Mouse (Mus musculus): ENCODE measurements around the gene Polr2l. TPM values are rescaled to one million over a fixed set of nuclear protein-coding genes. Genes with fewer than 3 reads are reported as not detected.
"Not testable (repeated sequence)": the region's sequence is repeated elsewhere in the genome, so short reads cannot be mapped to it uniquely, and the experiment has no call there.

Gene Polr2l
- total RNA-seq, 4 experiments from 2014 or later = 75.5 to 93.4 (median 84.3) TPM

DNA sequence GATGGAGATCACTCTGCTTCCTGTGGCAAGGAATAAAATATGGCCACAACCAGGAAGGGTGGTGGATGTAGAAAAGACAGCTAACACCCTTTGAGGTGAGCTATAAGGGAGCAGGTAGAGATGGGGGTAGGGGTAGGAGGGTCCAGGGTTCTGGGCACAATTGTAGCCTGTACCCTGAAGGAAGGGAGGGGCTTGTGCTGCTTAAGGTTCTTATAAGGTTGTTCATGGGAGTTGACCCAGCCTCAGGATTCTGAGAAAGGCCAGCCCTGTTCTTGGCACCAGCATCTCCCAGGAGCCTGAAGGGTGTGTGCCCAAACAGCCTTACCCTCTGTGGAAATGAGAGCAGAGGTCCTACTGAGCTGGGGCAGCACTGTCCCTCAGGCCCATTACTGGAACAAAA is 23.0 kb downstream of the Polr2l start:
- DNase-seq (ENCODE audit: low spot score) = no peak

DNA sequence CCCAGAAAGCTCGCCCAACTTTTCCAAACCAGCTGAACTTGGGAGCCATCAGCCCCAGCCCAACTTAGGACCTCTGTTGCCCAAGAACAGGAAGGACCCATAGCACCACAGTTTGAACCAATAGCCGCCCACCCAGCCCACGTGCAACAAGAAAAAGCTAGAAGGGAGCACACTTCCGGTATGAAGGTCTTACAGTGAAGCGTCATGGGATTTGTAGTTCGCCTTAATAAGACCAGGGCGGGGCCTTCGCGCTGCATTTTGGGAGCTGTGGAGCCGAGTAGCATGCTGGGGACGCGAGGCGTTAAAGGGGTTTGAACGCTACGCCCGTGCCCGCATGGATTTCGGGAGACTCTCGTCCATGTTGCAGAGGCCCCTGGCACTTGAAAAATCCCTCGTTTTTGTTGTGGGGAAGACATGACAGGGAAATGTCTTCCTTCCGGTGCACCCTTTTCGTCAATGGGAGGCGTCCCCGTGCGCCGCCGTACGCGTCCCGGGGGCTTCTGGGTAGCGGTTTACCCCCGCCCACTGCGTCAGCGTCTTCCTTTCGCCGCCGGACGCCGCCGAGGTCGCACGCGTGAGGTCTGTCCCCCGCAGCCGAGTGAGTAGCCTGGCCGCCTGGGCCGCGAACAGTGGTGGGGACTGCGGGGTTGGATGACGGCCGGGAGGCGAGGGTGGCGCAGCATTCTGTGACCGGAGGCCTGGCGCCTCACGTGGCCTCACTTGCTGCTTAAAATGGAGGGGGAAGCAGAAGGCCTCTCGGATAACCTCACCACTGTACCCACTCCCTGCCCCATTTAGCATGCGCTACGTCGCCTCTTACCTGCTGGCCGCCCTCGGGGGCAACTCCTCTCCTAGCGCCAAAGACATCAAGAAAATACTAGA is 27.6 kb downstream of the Polr2l start, which contains the start of gene Rplp2:
TSS of gene Rplp2 (plus strand) at position 261 of the 882 bp plus-strand sequence.
- DNase-seq (ENCODE audit: low spot score) = peak; percentile 95

GRCm38 (mm10) chr7:141446374-141446773 is 28.6 kb downstream of the Polr2l start:
- not testable (repeated sequence) for DNase-seq (ENCODE audit: low spot score)

DNA sequence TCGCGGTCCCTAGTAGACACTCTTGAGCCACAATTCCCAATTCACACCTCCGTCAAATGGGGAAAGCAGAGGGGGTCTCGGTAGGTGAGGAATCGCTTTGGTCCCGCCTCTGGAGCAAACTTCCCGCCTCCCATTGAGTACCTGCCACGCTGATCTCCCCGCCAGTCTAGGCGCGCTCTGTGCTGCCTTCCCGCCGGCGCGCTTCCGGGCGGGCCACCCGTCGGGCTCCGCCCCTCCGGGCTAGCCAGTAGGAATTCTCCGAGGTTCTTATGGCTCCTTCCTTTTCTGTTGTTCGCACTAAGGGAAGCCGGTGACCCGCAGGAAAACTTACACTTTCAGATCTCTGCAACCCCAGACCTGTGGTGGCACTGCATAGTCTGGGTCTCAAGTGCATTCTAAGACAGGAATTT is 31.1 kb downstream of the Polr2l start, which contains the start of gene Pidd1:
TSS of gene Pidd1 (minus strand) at position 198 of the 410 bp plus-strand sequence.
- DNase-seq (ENCODE audit: low spot score) = no peak

GRCm38 (mm10) chr7:141443081-141443821 is 31.7 kb downstream of the Polr2l start:
- no peak for DNase-seq (ENCODE audit: low spot score)

- DNase-seq (ENCODE audit: low spot score) = no peak
Observed at GRCm38 (mm10) chr7:141442199-141442598, 32.7 kb downstream of the Polr2l start.

DNA sequence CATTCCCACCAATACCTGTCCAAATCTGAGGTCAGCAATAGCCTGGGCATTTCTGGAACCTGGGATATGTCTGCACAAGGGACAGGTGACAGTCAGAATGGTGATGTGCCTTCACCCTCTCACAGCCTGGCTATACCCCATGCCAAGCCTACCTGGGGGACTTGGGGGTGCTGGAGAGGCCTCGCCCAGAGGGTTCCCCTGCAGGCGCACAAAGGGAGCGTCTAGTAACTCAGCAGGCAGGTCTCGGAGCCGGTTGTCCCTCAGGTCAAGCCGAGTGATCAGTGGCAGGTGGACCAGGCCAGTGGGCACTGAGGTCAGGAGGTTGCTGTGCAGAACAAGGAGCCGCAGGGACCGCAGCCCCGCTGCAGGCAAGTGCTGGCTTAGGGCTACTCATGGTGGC is 33.5 kb downstream of the Polr2l start:
- no peak for DNase-seq (ENCODE audit: low spot score)

- DNase-seq (ENCODE audit: low spot score) = no peak
Observed at GRCm38 (mm10) chr7:141440613-141441012, 34.3 kb downstream of the Polr2l start.

DNA sequence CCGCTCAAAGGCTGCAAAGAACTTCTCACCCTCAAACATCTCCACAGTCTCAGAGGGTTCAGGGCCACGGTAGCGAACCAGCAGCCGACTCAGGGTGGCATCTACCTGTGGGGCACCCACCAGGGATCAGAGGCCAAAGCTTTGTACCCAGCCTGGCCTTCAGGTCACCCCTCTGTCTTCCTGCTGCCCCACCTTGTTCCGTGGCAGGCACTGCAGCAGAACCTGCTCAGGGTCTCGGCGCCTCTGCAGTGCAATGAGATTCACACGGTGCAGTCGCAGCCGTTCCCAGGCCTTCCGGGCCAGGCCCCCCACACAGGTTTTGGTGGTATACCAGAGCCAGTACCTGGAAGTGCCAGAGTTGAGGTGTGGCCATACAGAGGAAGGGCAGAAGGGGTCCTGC is 35.1 kb downstream of the Polr2l start:
- DNase-seq (ENCODE audit: low spot score) = no peak

DNA sequence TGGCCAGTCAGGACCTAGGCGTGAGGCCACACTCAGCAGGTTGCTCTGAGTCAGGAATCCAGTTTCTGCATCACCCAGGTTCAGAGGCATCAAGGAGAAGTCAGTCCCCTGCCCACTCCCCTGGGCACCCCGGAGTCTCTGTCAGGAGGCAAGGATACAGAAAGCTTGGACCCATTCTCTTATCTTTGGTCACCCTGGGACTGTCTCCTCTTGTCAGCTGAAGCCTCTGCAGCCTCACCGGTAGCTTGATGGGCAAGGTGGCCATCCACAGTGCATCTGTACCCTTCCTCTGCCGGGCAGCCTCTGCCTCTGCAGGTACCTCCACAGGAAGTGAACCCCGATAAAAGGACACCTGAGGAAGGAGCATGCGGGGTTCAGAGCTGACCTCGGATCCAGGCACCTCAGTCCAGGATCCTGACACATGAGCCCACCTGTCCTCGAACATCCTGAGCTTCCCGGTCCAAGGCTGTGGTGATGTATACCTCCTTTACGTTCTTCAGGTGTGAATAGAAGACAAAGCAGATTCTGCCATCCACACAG is 35.7 kb downstream of the Polr2l start:
- DNase-seq (ENCODE audit: low spot score) = no peak

GRCm38 (mm10) chr7:141438201-141438968 is 36.5 kb downstream of the Polr2l start:
- no peak for DNase-seq (ENCODE audit: low spot score)

DNA sequence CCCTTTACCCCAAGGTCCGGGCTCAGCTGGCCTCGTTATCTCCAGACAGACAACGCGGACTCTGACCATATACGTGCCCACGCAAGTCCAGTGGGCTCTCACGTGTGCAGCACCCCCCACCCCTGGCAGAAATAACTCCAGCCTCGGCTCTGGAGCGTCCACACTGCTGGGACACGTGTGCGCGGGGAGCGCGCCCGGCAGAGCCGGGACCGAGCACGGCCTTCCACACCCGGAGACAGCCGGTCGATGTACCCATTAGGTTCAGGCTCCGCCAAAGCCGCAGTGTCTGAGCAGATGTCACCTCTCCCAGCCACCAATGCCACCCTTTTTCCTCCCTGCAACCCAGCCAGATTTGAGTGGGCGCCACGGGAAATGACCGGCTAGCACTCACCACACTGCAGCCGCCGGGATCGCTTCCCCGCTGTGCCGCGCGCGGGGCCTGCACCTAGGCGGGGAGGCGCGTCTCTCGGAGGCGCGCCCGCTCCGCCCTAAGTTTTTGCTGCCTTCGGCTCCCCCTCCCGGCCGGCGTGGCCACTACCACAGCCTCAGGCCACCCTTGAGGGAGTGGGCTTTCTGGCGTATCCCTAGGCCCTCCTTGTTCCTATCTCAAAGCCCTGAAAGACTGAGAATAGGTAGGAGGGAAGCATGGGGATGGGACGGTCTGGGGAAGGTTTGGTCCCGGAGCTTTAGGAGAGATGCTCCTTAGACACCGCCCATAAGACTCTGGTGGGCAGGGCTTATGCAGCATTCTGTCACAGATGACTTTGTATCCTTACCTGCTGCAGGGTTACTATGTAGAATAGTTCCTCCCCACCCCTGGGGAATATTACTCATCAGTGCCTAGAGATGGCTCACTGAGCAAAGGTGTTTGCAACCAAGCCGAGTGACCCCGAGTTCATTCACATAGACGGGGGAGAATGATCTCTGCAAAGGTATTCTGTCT is 37.5 kb downstream of the Polr2l start, which contains the start of gene Slc25a22:
TSS of gene Slc25a22 (minus strand) at position 715 of the 943 bp plus-strand sequence.
- DNase-seq (ENCODE audit: low spot score) = peak; percentile 74

DNA sequence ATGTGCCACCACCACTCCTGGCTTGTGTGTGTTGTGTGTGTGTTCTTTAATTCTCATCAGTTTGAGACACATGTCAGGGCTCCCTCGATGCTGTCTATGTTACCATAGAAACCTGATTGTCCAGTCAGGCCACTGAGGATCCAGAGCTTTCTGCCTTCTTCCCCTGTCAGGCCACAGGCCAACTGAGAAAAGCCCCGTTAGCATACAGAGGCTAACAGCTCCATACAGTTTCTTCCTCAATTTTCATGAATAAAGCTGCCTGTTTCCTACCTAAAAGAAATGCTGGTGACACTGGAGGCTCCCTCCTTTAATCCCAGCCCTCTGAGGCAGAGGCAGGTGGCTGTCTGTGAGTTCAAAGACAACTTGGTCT is 38.4 kb downstream of the Polr2l start:
- no peak for DNase-seq (ENCODE audit: low spot score)

DNA sequence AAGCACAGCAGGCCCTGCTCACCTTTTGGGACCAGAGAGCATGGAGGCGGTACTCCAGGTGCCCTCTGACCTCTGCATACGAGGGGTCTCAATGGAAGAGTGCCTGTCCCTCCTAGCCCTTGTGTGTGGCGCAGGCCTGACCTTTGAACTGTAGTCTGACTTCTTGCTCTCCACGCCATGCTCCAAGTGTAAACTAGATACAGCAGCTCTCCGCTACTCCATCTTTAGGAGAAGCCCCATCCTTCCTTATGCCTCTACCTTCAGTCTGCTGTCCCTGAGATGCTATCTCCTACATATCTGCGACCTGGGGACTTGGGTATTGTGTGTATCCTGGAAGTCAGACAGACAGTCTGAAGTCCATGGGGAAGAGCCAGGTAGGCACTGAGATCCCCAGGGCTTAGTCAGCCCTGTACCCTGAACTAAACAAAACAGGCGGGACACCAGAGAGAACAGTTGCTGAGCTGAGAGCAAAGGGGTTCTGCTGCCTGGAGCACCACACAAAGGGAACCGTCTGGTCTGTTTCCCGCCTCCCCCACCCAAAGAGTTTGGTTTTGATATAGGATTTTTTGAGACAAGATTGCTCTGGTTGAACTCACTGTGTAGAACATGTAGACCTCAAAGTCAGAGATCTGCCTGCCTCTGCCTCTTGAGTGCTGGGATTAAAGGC is 38.9 kb downstream of the Polr2l start:
- DNase-seq (ENCODE audit: low spot score) = no peak

DNA sequence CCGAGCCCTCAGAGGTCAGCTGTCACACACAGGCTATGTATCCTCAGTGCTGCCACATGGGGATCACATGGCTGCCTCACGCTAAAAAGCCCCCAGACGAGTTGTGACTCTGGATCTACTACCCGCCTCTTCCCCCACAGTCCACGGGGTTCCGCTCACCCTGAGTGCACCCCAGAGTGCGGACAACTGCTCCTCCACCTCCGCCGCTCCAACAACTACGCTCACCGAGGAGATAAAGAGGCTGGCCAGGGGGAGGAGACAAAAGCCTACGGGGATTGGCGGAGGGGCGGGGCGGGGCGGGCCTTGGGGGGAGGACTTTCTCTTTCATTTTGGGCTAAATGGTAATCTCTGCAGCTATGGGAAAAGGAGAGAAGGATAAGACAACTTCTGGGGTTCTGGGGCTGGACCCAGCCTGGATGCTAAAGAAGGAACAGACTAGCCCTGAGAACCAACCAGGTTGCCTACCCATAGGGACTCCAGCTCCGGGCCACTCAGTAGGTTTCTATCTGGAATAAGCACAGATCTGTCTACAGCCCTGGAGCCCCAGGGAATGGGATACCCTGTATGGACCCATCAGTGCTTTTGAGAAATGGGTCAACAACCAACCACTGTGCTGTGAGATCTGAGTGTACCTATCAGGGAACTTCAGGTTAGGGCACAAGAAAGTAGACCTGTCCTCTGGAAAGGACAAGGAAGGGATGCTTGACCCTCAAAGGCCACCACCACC is 39.6 kb downstream of the Polr2l start:
- DNase-seq (ENCODE audit: low spot score) = peak; percentile 55

DNA sequence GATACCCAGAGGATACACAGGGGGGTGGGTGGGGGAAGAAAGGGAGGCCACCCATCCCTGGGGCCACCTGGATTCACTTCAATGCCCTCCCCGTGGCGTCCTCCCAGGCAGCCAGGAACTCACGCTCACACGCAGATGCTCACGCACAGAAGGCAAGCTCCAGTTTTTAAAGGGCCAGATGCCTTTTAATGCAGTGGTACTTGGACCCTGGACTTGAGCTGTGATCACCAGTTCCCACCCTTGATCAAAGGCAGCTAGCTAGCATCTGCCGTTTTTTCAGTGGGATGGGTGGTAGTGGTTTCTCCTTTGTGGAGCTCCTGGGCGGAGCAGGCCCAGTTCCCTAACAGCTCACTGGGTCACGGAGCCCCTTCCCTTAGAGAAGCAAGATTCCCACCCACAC is 40.5 kb downstream of the Polr2l start:
- peak; percentile 65 for DNase-seq (ENCODE audit: low spot score)

DNA sequence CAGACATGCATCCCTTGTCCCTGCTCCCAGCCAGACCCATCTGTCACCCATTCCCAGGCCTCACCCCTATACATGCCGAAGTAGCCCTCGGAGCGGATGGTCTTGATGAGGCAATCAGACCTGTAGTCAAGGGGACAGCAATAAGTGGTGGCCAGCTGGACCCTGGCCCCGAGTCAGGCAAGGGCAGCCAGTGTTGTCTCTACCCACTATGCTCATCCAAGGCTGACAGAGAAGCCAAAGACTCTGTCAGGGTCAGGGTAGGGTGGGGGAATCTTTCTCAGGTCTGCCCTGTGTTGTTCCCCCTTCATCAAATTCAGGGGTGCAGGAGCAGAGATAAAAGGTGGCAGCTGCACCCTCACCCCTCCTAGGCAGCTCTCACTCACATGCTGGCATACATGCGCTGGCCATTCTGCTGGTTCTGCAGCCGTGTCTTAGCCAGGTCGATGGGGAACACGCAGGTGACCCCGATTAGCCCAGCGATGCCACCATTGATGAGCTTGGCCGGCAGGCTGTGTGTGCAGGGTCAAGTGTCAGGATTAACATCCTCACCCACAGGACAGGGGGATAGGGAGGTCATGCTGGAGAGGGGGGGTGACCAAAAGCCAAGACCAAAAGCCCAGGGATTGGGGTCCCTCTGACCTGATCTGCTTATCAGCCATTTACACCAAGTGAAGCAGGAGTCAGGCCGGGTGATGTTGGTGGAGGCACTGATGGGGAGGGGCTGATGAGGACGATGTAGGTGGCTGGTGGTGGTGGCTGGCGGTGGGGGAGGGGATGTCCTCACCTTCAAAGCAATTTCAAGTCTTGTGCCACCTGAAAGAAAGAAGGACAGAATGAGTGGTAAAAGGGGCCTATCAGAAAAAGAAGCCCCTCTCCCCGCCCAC is 41.2 kb downstream of the Polr2l start:
- no peak for DNase-seq (ENCODE audit: low spot score)

Data from heart, adult 8-10 months (tissue).